Mouse (Mus musculus): Measurements from ENCODE around the gene Gm20671. TPM values are rescaled to one million over a fixed set of nuclear protein-coding genes. Genes with fewer than 3 reads are reported as not detected.
"Not testable (repeated sequence)": the region's sequence is repeated elsewhere in the genome, so short reads cannot be mapped to it uniquely, and the experiment has no call there.

Gm20671 gene
- polyA plus RNA-seq, 1 experiment from 2014 or later, result not detected

- no peak overlapping the region for H3K27ac ChIP-seq (ENCODE audit: poor library complexity, severe bottlenecking)
- 0 out of 2 replicates have a peak, but pooled peaks have one; percentile 22 for ATAC-seq (ENCODE audit: insufficient number of reproducible peaks, low FRiP score)
- 69% methylated on average over 8 of the region's 8 CpGs for WGBS
Measured at GRCm38 (mm10) chr5:32728851-32729250, 98.1 kb downstream of the Gm20671 start.

GRCm38 (mm10) chr5:32728300-32728699 lies 98.6 kb downstream of the Gm20671 start:
- no peak for ATAC-seq (ENCODE audit: insufficient number of reproducible peaks, low FRiP score)

More at GRCm38 (mm10) chr5:32728851-32729250, 98.1 kb downstream of the Gm20671 start:
- Histone ChIP-seq H3K4me3 (no peak overlapping the region), H3K9me3 (replicated peaks) (no peaks in the 10 kb centered on the region), H3K4me2 (no peak overlapping the region), H3K9ac (no peak overlapping the region), H3K36me3 (peaks cover 7% of the 10 kb centered on the region), H3K27me3 (replicated peaks) (no peaks in the 10 kb centered on the region), H3K4me1 (replicated peaks) (no peaks in the 10 kb centered on the region)

GRCm38 (mm10) chr5:32725397-32725796 lies 101.5 kb downstream of the Gm20671 start:
- H3K4me3 ChIP-seq; H3K9me3 ChIP-seq (replicated peaks); H3K27me3 ChIP-seq (replicated peaks); H3K4me2 ChIP-seq; ATAC-seq (ENCODE audit: insufficient number of reproducible peaks, low FRiP score); H3K36me3 ChIP-seq; H3K4me1 ChIP-seq (replicated peaks); H3K27ac ChIP-seq (ENCODE audit: poor library complexity, severe bottlenecking); H3K9ac ChIP-seq: not testable (repeated sequence)
- WGBS, result 77% methylated on average over 3 of the region's 3 CpGs

More at GRCm38 (mm10) chr5:32728300-32728699, 98.6 kb downstream of the Gm20671 start:
- Histone ChIP-seq H3K4me3 (no peak overlapping the region), H3K27me3 (replicated peaks) (no peaks in the 10 kb centered on the region), H3K36me3 (peaks cover 2% of the 10 kb centered on the region), H3K4me1 (replicated peaks) (no peaks in the 10 kb centered on the region), H3K4me2 (no peak overlapping the region), H3K9ac (no peak overlapping the region), H3K9me3 (replicated peaks) (no peaks in the 10 kb centered on the region), H3K27ac (ENCODE audit: poor library complexity, severe bottlenecking) (no peak overlapping the region)
- 78% methylated on average over 7 of the region's 7 CpGs for WGBS

GRCm38 (mm10) chr5:32723981-32724380 lies 102.9 kb downstream of the Gm20671 start:
- Histone ChIP-seq H3K9ac (no peak overlapping the region), H3K27me3 (replicated peaks) (no peaks in the 10 kb centered on the region), H3K4me1 (replicated peaks) (peaks cover 2% of the 10 kb centered on the region; the same call in 1 of the 2 replicates), H3K27ac (ENCODE audit: poor library complexity, severe bottlenecking) (no peak overlapping the region), H3K4me3 (no peak overlapping the region), H3K9me3 (replicated peaks) (no peaks in the 10 kb centered on the region), H3K4me2 (no peak overlapping the region), H3K36me3 (no peaks in the 10 kb centered on the region)
- 85% methylated on average over 7 of the region's 7 CpGs for WGBS
- ATAC-seq (ENCODE audit: insufficient number of reproducible peaks, low FRiP score), result no peak

- not testable (repeated sequence) for H3K4me3 ChIP-seq; H3K9ac ChIP-seq; H3K27me3 ChIP-seq (replicated peaks); ATAC-seq (ENCODE audit: insufficient number of reproducible peaks, low FRiP score); H3K4me1 ChIP-seq (replicated peaks); H3K36me3 ChIP-seq; H3K4me2 ChIP-seq; H3K27ac ChIP-seq (ENCODE audit: poor library complexity, severe bottlenecking); H3K9me3 ChIP-seq (replicated peaks)
- WGBS, result 77% methylated on average over 8 of the region's 8 CpGs
Measured at GRCm38 (mm10) chr5:32722711-32723110, 104.2 kb downstream of the Gm20671 start.

- Histone ChIP-seq H3K36me3 (no peaks in the 10 kb centered on the region), H3K9ac (no peak overlapping the region), H3K4me2 (no peak overlapping the region), H3K27me3 (replicated peaks) (no peaks in the 10 kb centered on the region), H3K4me3 (no peak overlapping the region), H3K4me1 (replicated peaks) (peaks cover 4% of the 10 kb centered on the region; the same call in 1 of the 2 replicates), H3K27ac (ENCODE audit: poor library complexity, severe bottlenecking) (no peak overlapping the region), H3K9me3 (replicated peaks) (no peaks in the 10 kb centered on the region)
- WGBS, result 72% methylated on average over 7 of the region's 7 CpGs
- ATAC-seq (ENCODE audit: insufficient number of reproducible peaks, low FRiP score), result no peak
Measured at GRCm38 (mm10) chr5:32722263-32722662, 104.6 kb downstream of the Gm20671 start.

- Histone ChIP-seq H3K9ac (no peak overlapping the region), H3K27ac (ENCODE audit: poor library complexity, severe bottlenecking) (no peak overlapping the region), H3K36me3 (no peaks in the 10 kb centered on the region), H3K27me3 (replicated peaks) (no peaks in the 10 kb centered on the region), H3K4me1 (replicated peaks) (peaks cover 4% of the 10 kb centered on the region; the same call in 1 of the 2 replicates), H3K4me2 (no peak overlapping the region), H3K4me3 (no peak overlapping the region), H3K9me3 (replicated peaks) (no peaks in the 10 kb centered on the region)
- ATAC-seq (ENCODE audit: insufficient number of reproducible peaks, low FRiP score), result no peak
- WGBS, result 70% methylated on average over 3 of the region's 3 CpGs
Measured at GRCm38 (mm10) chr5:32721316-32721715, 105.6 kb downstream of the Gm20671 start.

- H3K4me3 ChIP-seq, result no peak overlapping the region
- ATAC-seq (ENCODE audit: insufficient number of reproducible peaks, low FRiP score), result no peak
- H3K36me3 ChIP-seq, result no peaks in the 10 kb centered on the region
- H3K9me3 ChIP-seq (replicated peaks), result no peaks in the 10 kb centered on the region
- 85% methylated on average over 9 of the region's 9 CpGs for WGBS
- no peak overlapping the region for H3K4me2 ChIP-seq
- H3K9ac ChIP-seq, result no peak overlapping the region
- H3K4me1 ChIP-seq (replicated peaks), result peaks cover 4% of the 10 kb centered on the region; the same call in 1 of the 2 replicates
- no peak overlapping the region for H3K27ac ChIP-seq (ENCODE audit: poor library complexity, severe bottlenecking)
- no peaks in the 10 kb centered on the region for H3K27me3 ChIP-seq (replicated peaks)
Measured at GRCm38 (mm10) chr5:32720416-32720815, 106.5 kb downstream of the Gm20671 start.

- Histone ChIP-seq H3K36me3 (no peaks in the 10 kb centered on the region), H3K9ac (no peak overlapping the region), H3K9me3 (replicated peaks) (no peaks in the 10 kb centered on the region), H3K27ac (ENCODE audit: poor library complexity, severe bottlenecking) (no peak overlapping the region), H3K4me3 (no peak overlapping the region), H3K27me3 (replicated peaks) (no peaks in the 10 kb centered on the region), H3K4me1 (replicated peaks) (peaks cover 4% of the 10 kb centered on the region; the same call in 1 of the 2 replicates), H3K4me2 (no peak overlapping the region)
- 43% methylated on average over 6 of the region's 6 CpGs for WGBS
- no peak for ATAC-seq (ENCODE audit: insufficient number of reproducible peaks, low FRiP score)
Measured at GRCm38 (mm10) chr5:32718916-32719315, 108.0 kb downstream of the Gm20671 start.

GRCm38 (mm10) chr5:32717726-32718125 lies 109.2 kb downstream of the Gm20671 start:
- no peak overlapping the region for H3K4me3 ChIP-seq
- H3K27ac ChIP-seq (ENCODE audit: poor library complexity, severe bottlenecking), result no peak overlapping the region
- H3K9me3 ChIP-seq (replicated peaks), result no peaks in the 10 kb centered on the region
- H3K4me2 ChIP-seq, result no peak overlapping the region
- H3K27me3 ChIP-seq (replicated peaks), result no peaks in the 10 kb centered on the region
- no peaks in the 10 kb centered on the region for H3K36me3 ChIP-seq
- H3K4me1 ChIP-seq (replicated peaks), result peaks cover 9% of the 10 kb centered on the region; the same call in 1 of the 2 replicates
- no peak overlapping the region for H3K9ac ChIP-seq
- ATAC-seq (ENCODE audit: insufficient number of reproducible peaks, low FRiP score), result no peak
- WGBS, result 56% methylated on average over 1 of the region's 1 CpGs

GRCm38 (mm10) chr5:32713703-32714467 lies 113.0 kb downstream of the Gm20671 start:
- WGBS, result 2% methylated on average over 55 of the region's 55 CpGs
- H3K4me2 ChIP-seq, result peak overlapping the region; percentile 85
- H3K36me3 ChIP-seq, result no peaks in the 10 kb centered on the region

More at GRCm38 (mm10) chr5:32713703-32714467, 113.0 kb downstream of the Gm20671 start:
- Histone ChIP-seq H3K4me1 (replicated peaks) (peaks cover 11% of the 10 kb centered on the region; the same call in 1 of the 2 replicates), H3K9ac (peak overlapping the region; percentile 74), H3K4me3 (peak overlapping the region; percentile 69), H3K9me3 (replicated peaks) (no peaks in the 10 kb centered on the region), H3K27me3 (replicated peaks) (no peaks in the 10 kb centered on the region), H3K27ac (ENCODE audit: poor library complexity, severe bottlenecking) (peak overlapping the region; percentile 84)
- peak; percentile 98 for ATAC-seq (ENCODE audit: insufficient number of reproducible peaks, low FRiP score)
